Mouse (Mus musculus) hindbrain, embryonic 16.5 days (tissue): ENCODE measurements around the gene Lrpprc. TPM values are rescaled to one million over a fixed set of nuclear protein-coding genes. Genes with fewer than 3 reads are reported as not detected.

ENCODE experiments used
- ATAC-seq: fragments of 200-750 bp; cut with Nextera tagmentation; 2 replicates; pipeline ENCODE4 v1.8.0; 2017; ENCODE audit warnings: moderate TSS enrichment, moderate library complexity
- H3K27ac ChIP-seq: fragments of 300-500 bp; sonication (generic); 2 replicates; pipeline ENCODE4 v1.5.1; 2014; ENCODE audit warnings: low read depth, mild to moderate bottlenecking, control low read depth, low read length, moderate library complexity
- H3K27me3 ChIP-seq: fragments of 300-500 bp; sonication (generic); replicated peaks from 2 replicates; pipeline ENCODE4 v1.6.1; 2014; ENCODE audit warnings: low read length; ENCODE audit not compliant: control insufficient read depth, insufficient read depth
- H3K36me3 ChIP-seq: fragments of 300-500 bp; sonication (generic); 2 replicates; pipeline ENCODE4 v1.6.1; 2014; ENCODE audit warnings: mild to moderate bottlenecking, low read length, moderate library complexity, mixed read lengths; ENCODE audit not compliant: control insufficient read depth, insufficient read depth
- H3K4me1 ChIP-seq: fragments of 300-500 bp; sonication (generic); 2 replicates; pipeline ENCODE4 v1.6.1; 2014; ENCODE audit warnings: low read depth, low read length; ENCODE audit not compliant: control insufficient read depth, insufficient read depth
- H3K4me2 ChIP-seq: fragments of 300-500 bp; sonication (generic); 2 replicates; pipeline ENCODE4 v1.6.1; 2014; ENCODE audit warnings: mild to moderate bottlenecking, low read length, control low read depth, moderate library complexity
- H3K4me3 ChIP-seq: fragments of 300-500 bp; sonication (generic); 2 replicates; pipeline ENCODE4 v1.5.1; 2014; ENCODE audit warnings: mild to moderate bottlenecking, low read length, control low read depth, moderate library complexity
- H3K9ac ChIP-seq: fragments of 300-500 bp; sonication (generic); 2 replicates; pipeline ENCODE4 v1.6.1; 2014; ENCODE audit warnings: low read depth, mild to moderate bottlenecking, control low read depth, low read length, moderate library complexity
- H3K9me3 ChIP-seq: fragments of 300-500 bp; sonication (generic); 2 replicates; pipeline ENCODE4 v1.6.1; 2014; ENCODE audit warnings: mild to moderate bottlenecking, low read length, moderate library complexity; ENCODE audit not compliant: control insufficient read depth
- WGBS: fragments of 180-500 bp; shearing (Covaris S2); extraction: QIAGEN DNeasy Blood & Tissue Kit; methylation state at CpG from one replicate; pipeline ENCODE4 v1.1.7; 2014; 5-methylcytosine and 5-hydroxymethylcytosine counted together
- polyA plus RNA-seq: library from polyadenylated mRNA; unstranded; fragments of >200 nt; fragmentation: Nextera tagmentation; extraction: Ambion mirVana; gene quantifications from 2 replicates; pipeline ENCODE4 v1.2.1, GENCODE M21; 2015

The Lrpprc gene
- polyA plus RNA-seq, 1 experiment from 2014 or later, result 43.4 TPM

- no peaks in the 10 kb centered on the region for H3K9me3 ChIP-seq
- no peaks in the 10 kb centered on the region for H3K27me3 ChIP-seq
- ATAC-seq, result no peak
- H3K4me1 ChIP-seq, result no peaks in the 10 kb centered on the region
- no peak overlapping the region for H3K9ac ChIP-seq
- H3K27ac ChIP-seq, result no peak overlapping the region
- H3K36me3 ChIP-seq, result 0 out of 2 replicates have a peak, but pooled peaks cover 3% of the 10 kb centered on the region
- 96% methylated on average over 6 of the region's 6 CpGs for WGBS
- H3K4me2 ChIP-seq, result no peak overlapping the region
- no peak overlapping the region for H3K4me3 ChIP-seq
Measured at GRCm38 (mm10) chr17:84780321-84780720, 10.3 kb downstream of the Lrpprc start.

GRCm38 (mm10) chr17:84778477-84778978, 12.1 kb downstream of the Lrpprc start:
- Histone ChIP-seq H3K27ac (no peak overlapping the region), H3K9me3 (no peaks in the 10 kb centered on the region), H3K4me1 (no peaks in the 10 kb centered on the region), H3K9ac (no peak overlapping the region), H3K4me3 (no peak overlapping the region), H3K27me3 (no peaks in the 10 kb centered on the region), H3K4me2 (no peak overlapping the region), H3K36me3 (peaks cover 7% of the 10 kb centered on the region)
- no peak for ATAC-seq
- WGBS, result 93% methylated on average over 7 of the region's 7 CpGs

GRCm38 (mm10) chr17:84776362-84777000, 14.1 kb downstream of the Lrpprc start:
- Histone ChIP-seq H3K27ac (no peak overlapping the region), H3K4me1 (no peaks in the 10 kb centered on the region), H3K4me2 (no peak overlapping the region), H3K27me3 (no peaks in the 10 kb centered on the region), H3K9ac (no peak overlapping the region), H3K36me3 (peaks cover 9% of the 10 kb centered on the region), H3K4me3 (no peak overlapping the region), H3K9me3 (no peaks in the 10 kb centered on the region)
- WGBS, result 91% methylated on average over 16 of the region's 16 CpGs
- ATAC-seq, result no peak

GRCm38 (mm10) chr17:84775291-84775690, 15.3 kb downstream of the Lrpprc start:
- H3K36me3 ChIP-seq, result peaks cover 9% of the 10 kb centered on the region
- no peaks in the 10 kb centered on the region for H3K9me3 ChIP-seq
- H3K4me3 ChIP-seq, result no peak overlapping the region
- 92% methylated on average over 10 of the region's 10 CpGs for WGBS
- H3K27ac ChIP-seq, result no peak overlapping the region
- ATAC-seq, result no peak
- no peak overlapping the region for H3K4me2 ChIP-seq
- no peaks in the 10 kb centered on the region for H3K27me3 ChIP-seq
- no peak overlapping the region for H3K9ac ChIP-seq
- H3K4me1 ChIP-seq, result no peaks in the 10 kb centered on the region

- Histone ChIP-seq H3K9ac (no peak overlapping the region), H3K9me3 (no peaks in the 10 kb centered on the region), H3K27me3 (no peaks in the 10 kb centered on the region), H3K4me2 (no peak overlapping the region), H3K4me3 (no peak overlapping the region), H3K4me1 (no peaks in the 10 kb centered on the region), H3K27ac (no peak overlapping the region), H3K36me3 (peaks cover 12% of the 10 kb centered on the region)
- 92% methylated on average over 9 of the region's 9 CpGs for WGBS
- ATAC-seq, result no peak
Measured at GRCm38 (mm10) chr17:84771882-84772281, 18.7 kb downstream of the Lrpprc start.

- Histone ChIP-seq H3K9me3 (no peaks in the 10 kb centered on the region), H3K27me3 (no peaks in the 10 kb centered on the region), H3K4me1 (no peaks in the 10 kb centered on the region), H3K9ac (no peak overlapping the region), H3K4me3 (no peak overlapping the region), H3K36me3 (peaks cover 11% of the 10 kb centered on the region), H3K27ac (no peak overlapping the region), H3K4me2 (no peak overlapping the region)
- ATAC-seq, result no peak
- 88% methylated on average over 8 of the region's 8 CpGs for WGBS
Measured at GRCm38 (mm10) chr17:84758971-84759370, 31.6 kb downstream of the Lrpprc start.

GRCm38 (mm10) chr17:84758374-84758773, 32.2 kb downstream of the Lrpprc start:
- H3K4me3 ChIP-seq, result no peak overlapping the region
- H3K27me3 ChIP-seq, result no peaks in the 10 kb centered on the region
- no peak overlapping the region for H3K9ac ChIP-seq
- H3K4me1 ChIP-seq, result no peaks in the 10 kb centered on the region
- H3K27ac ChIP-seq, result no peak overlapping the region
- H3K36me3 ChIP-seq, result peaks cover 6% of the 10 kb centered on the region; the same call in 1 of the 2 replicates
- no peaks in the 10 kb centered on the region for H3K9me3 ChIP-seq
- ATAC-seq, result no peak; the same call in 1 of the 2 replicates
- H3K4me2 ChIP-seq, result no peak overlapping the region
- WGBS, result 16% methylated on average over 10 of the region's 10 CpGs

GRCm38 (mm10) chr17:84756090-84756489, 34.5 kb downstream of the Lrpprc start:
- Histone ChIP-seq H3K36me3 (peaks cover 3% of the 10 kb centered on the region; the same call in 1 of the 2 replicates), H3K4me3 (no peak overlapping the region), H3K4me2 (no peak overlapping the region), H3K27me3 (no peaks in the 10 kb centered on the region), H3K27ac (no peak overlapping the region), H3K9me3 (no peaks in the 10 kb centered on the region), H3K9ac (no peak overlapping the region), H3K4me1 (no peaks in the 10 kb centered on the region)
- 72% methylated on average over 2 of the region's 2 CpGs for WGBS
- no peak for ATAC-seq

- Histone ChIP-seq H3K27me3 (no peaks in the 10 kb centered on the region), H3K9me3 (no peaks in the 10 kb centered on the region), H3K9ac (no peak overlapping the region), H3K27ac (no peak overlapping the region), H3K4me1 (peaks cover 12% of the 10 kb centered on the region), H3K4me3 (no peak overlapping the region), H3K36me3 (0 out of 2 replicates have a peak, but pooled peaks cover 5% of the 10 kb centered on the region), H3K4me2 (no peak overlapping the region)
- 46% methylated on average over 5 of the region's 5 CpGs for WGBS
- ATAC-seq, result no peak
Measured at GRCm38 (mm10) chr17:84753489-84753888, 37.1 kb downstream of the Lrpprc start.
